Mouse (Mus musculus) kidney, postnatal 10 days (tissue): ENCODE data around the gene Pou2f2.

Source experiments
- DNase-seq: peaks from one replicate; pipeline ENCODE4 v3.0.0; 2021; ENCODE audit warnings: mixed read lengths

Pou2f2 gene

DNA sequence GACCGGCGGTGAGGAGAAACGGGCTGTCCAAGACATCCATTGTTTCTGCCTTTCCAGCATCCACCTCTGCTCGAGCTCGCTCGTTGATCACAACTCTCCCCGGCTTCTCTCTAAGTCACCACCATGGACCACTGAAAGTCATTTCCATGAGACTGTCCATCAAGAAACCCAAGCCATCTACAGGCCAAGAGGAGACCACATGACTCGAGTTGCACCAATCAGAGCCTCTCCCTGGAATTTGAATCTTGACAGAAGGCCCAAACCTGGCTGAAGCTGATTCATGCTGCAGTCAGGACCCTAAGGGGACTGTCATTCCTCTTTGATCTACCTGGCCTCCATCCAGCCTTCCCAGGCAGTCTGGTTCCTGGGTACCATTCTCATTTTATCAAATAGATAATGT lies 12.6 kb upstream of the Pou2f2 start:
- no peak for DNase-seq

DNA sequence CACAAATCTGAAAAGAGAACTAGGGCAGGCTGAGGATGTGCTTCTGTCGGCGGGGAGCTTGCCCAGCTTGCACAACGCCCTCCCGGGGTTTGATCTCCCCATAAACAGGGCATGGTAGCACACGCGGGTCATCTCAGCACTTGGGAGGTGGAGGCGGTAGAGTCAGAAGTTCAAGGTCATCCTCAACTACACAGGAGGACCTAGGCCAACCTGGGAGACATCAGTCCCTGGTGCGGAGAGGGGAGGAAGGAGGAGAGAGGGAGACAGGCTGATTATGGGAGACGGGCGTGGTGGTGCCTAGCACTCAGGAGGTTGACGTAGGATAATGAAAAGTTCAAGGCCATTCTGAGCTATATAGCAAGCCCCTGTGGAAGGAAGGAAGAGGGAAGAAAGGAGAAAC lies 11.3 kb upstream of the Pou2f2 start:
- no peak for DNase-seq

DNA sequence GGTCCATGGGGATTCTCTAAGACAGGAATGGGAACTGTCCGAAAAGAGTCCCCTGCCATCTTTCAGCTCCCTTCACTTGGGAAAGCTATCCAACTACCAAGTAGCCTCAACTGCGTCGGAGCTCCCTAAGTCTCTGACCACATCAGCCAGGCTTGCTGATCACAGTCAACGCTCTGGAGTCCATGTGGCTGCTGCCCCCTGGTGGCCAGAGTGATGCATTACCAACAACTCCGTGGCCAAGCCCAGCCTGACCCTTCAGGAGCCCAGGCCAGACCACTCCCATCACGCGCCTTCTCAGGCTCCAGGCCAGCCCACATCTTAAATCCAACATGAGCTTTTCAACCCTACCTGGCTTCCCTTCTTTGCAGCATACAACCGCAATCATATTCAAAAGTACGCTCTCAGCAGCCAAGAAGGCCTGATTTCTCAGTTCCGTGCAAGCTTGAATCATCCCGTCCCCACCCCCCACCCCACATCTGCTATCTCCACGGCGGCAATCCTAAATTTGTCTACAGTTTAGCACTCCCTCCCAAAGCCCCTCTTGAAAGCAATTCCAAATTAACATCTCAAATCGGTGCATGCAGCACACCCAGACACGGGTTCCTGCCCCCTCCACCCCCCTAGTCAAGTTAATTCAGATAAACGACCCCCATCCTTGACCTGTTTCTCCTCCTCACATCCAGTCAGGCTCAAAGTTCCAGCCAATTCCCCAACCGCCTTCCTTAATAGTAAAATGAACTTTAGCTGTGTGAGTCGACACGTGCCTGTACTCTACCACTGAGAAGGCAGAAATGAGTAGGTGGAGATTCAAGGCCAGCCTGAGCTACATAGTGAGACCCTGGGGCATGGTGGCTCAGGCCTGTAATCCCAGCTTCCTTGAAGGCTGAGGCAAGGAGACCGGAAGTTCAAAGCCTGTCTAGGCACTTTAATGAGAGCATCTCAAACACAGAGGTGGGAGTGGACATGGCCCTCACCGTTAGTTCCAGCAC lies 8.4 kb upstream of the Pou2f2 start:
- DNase-seq: peak; percentile 88

DNA sequence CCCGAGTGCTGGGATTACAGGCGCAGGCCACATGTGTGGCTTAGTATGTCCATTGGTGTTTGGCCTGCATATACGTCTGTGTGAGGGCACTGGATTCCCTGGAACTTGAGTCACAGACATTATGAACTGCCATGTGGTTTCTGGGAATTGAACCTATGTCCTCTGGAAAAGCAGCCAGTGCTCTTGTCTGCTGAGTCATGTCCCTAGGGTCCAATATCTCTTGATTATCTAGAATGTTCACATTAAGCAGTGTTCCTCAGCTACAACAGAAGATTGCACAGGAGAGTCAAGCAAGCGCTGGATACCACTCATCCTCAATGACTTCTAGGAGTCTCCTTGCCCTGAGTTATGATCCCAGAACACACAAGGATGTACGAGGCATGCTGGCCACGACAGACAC lies 4.6 kb upstream of the Pou2f2 start:
- DNase-seq: no peak

DNA sequence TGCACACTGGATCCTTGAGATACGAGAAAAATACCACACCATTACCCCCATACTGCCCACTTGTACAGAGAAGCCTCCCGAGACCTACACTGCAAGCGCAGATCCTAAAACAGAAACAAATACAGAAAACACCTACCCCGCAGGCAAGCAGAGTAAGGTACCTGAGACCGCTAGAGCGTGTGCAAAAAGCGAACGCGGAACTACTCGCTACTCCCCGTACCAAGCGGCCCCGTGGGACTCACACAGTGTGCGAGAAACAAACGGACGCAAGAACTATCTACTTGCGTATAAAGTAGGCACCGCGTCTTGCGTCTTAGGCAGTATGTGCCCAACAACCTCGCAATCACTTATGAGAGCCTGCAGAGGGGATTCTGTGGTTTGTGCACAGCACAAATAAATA lies 2.3 kb upstream of the Pou2f2 start:
- no peak for DNase-seq

DNA sequence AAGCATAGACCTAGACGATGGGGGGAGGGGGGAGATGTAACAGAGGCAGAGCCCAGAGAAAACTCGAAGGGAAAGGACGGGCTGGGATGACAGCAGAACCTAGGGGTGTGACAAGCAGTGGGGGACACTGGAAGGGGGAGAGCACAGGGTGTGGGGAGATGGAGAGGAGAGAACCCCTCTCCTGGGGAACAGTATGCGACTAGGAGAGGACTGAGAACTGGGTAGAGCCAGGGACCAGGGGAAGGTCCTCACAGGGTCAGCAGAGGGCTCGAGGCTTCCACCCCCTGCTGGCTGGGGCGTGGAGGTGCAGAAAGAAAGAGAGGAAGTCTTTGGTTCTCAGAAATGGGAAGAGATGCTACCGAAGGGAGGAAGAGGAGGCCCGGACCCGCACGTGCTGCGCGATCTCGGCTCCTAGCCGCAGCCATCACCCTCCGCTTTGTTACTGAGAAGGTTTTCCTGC lies 1.8 kb upstream of the Pou2f2 start:
- DNase-seq: peak; percentile 33

DNA sequence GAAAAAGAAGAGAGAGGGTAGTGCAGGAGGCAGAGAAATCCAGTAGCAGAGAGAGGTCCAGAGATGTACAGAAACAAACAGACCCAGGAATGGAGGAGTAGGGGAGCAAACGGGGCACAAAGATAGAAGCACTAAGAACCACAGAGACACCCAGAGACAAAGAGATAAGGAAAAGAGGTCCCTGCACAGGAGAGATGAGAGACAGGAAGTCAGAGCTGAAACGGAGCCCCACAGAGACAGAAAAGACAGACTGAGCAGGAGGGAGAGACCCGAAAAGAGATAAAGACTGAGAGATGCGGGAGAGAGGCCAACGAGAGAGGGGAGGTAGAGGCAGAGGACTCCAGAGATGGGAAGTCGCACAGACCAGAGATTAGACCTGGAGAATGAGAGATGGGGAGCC lies 986 bp upstream of the Pou2f2 start:
- no peak for DNase-seq

DNA sequence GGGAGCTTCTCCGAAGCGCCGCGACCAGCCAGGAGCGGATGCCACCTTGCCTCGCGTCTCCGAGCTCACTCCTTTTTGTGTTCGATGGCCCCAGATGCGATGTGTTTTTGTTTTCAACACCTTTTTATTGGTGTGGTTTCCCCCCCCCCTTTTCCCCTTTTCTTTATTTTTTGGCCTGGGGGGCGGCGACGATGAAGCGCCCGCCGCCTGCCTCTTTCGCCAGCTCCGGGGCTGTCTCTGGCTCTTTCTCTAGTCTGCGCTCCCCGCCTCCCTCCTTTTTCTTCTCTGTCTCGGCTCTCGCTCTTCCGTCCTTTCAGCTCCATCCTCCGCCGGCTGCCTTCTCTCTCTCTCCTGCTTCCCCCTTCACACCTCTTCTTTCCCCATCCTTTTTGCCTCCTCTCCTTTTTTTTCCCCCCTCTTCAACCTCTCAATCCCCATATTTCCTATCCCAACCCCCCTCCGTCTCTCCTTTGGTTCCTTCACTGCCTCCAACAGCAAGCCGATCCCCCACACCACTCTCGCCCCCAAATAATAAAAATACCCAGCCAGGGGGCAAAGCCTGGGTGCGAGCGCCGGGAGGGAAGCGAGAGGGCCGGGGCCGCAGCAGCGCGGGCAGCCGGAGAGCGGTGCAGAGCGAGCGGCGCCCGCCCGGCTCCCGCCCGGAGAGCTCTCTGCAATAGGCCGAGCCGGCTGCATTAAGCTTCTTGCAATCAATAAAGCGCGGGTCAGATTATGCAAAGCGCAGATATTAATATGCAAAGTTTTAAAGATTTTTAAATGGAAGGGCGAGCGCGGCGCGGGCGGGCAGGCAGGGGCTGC lies 530 bp downstream of the Pou2f2 start:
- DNase-seq: no peak

DNA sequence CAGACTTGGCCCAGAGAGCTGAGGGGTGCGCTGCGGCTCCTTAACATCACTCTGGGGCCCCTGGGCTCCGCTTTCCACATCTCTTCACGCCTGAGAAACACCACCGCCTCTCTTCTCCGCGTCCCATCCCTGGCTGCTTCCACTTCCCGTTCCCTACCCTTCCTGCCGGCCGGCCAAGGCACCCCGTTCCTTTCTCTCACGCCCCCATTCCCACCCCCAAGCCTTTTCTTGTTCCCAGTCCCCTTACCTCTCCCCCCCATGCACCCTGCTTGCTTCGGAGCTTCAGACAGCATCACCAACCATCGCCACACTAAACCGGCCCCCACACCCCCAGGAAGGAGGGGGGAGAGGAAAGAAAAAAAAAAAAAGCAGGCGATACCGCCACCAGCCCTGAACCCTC lies 1.2 kb downstream of the Pou2f2 start:
- DNase-seq: no peak

DNA sequence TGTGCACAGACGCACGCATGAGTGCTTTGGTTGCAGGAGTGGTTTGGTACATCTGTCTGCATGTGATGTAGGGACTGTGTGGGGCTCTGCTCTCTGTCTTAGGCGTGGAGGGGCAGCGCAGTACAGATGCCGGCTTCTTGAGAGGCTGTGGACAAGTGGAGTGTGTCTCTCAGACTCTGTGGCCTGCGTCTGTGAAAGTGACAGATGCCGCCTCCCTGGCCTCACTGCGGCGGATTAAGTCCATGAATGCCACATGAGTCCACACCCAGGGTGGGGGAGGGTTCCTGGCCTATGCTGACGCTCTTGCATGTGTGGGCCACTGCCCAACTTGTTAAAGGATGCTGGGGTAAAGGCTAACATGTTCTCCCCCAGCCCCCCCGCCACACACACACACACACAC lies 5.2 kb downstream of the Pou2f2 start:
- DNase-seq: no peak

DNA sequence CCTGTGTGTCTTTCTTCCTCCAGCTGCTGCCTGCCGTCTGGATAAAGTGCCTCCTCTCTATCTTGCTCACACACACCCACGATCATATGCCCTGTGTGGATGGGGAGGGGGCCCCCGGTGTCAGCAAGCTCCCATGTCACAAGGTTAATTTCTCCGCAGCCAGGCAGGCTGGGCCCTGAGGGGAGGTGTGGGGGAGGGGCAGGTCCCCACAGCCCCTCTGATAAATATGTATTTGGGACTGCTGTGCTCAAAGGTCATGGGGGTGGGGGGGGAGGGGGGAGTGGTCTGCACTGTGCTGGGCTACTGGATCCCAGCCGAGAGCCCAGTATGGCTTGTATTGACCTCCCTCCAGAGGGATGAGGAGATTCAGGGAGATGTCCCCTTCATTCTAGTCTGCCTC lies 6.9 kb downstream of the Pou2f2 start:
- no peak for DNase-seq

DNA sequence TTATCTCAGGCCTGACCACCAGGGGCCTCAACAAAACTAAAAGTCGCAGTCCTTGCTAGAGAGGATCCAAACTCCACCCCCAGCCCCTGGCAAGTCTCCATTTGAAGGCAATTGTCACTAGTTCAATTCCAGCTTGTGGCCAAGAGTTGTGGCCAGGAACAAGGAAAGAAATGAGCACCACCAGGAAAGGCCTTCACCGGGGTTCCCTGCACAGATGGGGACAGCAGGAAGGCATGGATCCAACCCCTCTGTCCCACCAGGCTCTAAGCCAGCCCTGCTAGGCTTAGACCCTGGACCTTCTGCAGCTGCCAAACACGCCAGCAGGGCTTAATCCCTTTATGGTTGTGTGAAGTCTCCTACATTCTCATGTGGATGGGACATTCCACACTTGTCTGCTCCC lies 8.9 kb downstream of the Pou2f2 start:
- no peak for DNase-seq

DNA sequence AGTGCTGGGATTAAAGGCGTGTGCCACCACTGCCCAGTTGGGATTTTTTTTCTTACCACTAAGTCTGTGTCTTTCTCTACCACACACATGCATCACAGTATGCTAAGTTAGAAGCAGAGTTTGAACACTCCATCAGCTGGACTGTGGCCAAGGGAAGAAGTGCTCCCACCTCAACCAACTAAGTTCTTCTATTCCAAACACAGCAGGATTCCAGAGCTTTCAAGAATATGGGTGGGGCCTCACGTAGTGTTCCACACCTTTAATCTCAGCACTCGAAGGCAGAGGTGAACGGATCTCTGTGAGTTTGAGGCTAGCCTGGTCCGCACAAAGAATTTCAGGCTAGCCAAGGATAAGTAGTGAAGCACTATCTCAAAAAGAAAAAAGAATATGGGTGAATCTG lies 13.4 kb downstream of the Pou2f2 start:
- DNase-seq: no peak

DNA sequence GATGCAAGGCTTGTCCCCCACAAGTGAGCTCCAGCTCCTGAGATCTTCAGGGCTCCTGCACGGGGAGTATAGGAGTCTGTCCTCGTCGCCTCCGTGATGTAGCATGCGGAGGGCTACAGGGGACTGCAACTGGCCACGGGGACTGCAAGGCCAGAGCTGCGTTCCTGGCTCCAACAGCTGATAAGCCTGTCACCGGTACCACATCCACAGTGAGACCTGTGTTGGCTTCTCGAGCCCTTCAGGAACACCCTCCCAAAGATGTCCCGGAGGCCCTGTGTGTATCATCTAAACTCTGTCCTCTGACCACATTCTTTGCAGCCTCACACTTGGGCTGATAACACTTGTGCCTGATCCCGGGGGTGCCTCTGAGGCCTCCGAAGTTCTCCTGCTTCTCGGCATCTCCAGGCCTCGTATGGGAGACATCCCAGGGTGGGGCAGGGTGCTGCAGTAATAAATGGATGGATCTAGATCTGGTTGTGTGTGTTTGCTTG lies 23.3 kb downstream of the Pou2f2 start:
- DNase-seq: no peak

DNA sequence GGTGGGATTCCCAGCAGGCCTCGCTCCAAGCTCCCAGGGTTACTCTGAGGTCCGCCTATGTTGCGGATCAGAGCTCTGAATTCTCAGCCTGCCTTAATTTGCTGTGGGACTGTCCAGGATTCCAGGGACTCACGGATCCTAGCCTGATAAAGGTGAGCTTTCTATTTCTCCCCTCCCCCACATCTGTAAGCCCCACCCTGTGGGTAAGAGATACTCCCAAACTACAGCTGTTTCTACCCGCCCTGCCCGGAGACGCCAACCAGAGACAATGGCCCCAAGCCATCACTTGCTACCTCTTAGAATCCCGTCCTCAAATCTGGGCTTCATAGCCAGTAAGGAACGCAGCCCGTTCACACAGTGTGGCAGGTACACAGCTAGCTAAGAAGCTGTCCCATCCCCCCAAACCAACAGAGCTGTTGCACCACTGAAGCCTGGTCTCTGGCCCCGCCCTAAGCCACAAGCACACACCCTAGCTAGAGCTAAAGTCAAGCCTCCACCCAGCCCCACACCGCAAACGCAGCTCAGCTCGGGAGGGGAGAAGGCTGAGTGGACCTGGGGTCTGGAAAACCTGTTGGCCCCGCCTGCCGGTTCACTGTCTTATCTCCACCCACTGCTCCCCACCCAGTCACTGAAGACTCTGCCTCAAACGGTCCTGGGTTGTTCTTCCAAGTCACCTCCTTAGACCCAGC lies 23.9 kb downstream of the Pou2f2 start:
- DNase-seq: no peak

DNA sequence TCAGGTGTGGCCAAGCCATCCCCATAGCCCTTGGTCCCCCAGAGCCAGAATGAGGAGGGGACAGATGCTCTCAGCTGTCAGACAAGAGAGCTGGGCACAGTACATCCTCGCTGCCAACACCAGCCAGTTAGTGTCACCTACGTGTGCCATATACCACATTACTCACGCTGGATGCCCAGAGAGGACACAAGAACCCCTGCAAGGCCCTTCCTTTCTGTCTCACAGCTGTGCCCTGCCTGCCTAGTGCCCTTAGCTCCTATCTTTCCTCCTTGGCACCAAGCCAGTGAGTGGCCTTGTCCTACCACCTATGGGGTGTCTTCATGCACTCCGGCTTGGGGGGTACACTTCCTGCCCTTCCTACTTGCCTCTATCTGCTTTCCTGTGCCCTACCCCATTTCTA lies 24.9 kb downstream of the Pou2f2 start:
- no peak for DNase-seq

DNA sequence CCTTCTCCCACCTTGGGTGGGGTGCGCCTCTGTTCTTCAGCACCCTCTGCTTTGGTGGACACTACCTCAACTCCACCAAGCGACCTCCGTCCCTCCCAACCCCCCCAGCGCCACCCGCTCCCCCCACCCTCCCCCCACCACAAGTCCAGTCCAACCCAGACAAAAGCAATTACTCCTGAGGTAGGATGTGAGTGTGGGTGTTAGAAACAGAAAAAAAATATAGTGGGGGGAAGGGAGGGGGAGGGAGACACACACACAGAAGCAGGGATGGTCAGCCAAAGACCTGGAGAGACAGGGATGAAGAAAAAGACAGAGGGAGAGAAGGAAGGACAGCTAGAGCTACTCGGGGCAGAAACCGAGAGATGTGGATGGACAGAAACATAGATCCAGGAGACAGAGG lies 25.7 kb downstream of the Pou2f2 start:
- no peak for DNase-seq

DNA sequence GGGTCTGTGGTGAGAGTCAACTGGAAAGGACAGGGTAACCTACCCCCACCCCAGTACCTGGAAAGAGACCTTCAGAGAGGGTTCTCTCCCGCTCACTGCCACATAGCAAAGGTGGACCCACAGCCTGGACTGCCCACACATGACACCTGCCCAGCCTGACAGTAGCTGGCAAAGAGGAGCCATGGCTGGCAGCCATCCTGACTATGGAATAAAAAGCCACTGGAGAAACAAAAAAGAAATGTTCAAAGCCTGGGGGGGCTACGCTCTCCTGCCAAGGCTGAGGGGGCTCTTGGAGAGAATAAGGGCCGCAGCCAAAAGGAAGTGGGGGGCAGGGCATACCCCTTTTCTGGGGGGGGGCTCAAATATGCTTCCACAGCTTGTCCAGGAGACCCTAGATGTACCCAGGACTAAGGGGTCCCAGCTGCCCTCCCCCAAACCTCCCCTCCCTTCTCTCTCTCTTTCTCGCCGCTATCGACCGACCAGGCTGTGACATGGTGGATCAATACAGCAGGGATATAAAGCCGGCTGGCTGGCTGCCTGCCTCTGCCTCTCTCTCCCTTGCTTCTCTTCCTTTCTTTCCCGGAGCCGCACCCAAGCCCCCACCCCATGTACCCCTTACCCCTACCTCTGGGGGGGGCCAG lies 27.5 kb downstream of the Pou2f2 start:
- DNase-seq: no peak

DNA sequence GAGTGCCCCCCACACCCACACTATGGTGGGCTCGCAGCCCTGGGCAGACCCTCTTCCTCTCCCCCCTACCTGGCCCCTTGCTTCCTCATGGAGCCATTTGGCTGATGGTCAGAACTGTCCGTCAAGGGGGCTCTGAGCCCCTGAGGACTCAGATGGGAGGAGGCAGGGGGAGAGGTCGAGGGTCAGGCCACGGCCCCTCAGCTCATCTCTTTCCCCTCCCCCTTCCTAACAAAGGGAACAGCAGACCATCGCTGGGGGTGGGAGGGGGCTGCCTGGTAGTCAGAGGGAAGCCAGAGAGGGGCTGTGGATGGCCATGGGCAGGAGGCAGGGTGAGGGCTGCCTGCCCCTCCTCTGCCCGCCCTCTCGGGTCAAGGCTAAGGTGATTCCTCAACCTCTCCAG lies 28.5 kb downstream of the Pou2f2 start:
- no peak for DNase-seq

DNA sequence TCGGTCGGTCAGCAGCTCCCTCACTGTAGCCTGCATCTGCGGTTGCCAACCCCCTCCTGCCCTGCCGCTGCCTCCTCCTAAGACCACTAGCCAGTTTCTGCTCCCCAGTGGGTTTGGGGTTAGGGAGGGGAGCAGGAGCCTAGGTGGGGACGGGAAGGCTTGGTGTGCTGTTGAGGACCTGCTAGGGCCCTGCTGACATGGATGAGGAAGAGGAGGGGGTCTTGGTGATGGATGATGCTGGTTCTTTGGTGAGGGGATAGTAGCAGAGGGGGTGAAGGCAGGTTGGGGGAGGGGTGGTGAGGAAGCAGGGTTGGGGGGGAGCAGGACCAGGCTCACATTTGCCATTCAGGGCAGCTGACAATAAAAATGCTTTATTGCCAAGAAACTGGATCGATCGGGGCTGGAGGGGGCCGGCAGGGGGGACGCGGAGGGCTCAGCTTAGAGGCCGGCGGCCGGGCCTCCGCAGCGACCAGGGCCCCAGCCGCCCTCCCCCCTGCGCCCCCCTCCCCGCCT lies 29.3 kb downstream of the Pou2f2 start:
- DNase-seq: no peak

DNA sequence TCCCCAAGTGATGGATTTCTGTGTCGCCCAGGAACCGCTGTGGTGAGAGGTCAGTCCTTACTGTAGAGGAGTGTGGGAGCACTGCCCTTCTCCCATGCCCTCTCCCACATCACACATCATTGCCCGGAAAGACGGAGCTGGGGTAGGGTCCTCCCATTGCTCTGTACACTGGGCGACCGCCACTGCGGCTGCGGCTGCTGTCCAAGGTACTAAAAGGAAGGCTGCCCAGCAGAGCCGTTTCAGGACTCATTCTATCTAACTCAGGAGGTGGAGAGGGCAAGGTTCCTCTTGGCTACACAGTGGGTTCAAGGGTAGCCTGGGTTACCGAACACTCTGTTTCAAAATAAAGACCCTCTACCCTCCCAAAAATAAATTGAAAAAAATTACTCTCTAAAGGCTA lies 33.6 kb downstream of the Pou2f2 start:
- peak; percentile 72 for DNase-seq

DNA sequence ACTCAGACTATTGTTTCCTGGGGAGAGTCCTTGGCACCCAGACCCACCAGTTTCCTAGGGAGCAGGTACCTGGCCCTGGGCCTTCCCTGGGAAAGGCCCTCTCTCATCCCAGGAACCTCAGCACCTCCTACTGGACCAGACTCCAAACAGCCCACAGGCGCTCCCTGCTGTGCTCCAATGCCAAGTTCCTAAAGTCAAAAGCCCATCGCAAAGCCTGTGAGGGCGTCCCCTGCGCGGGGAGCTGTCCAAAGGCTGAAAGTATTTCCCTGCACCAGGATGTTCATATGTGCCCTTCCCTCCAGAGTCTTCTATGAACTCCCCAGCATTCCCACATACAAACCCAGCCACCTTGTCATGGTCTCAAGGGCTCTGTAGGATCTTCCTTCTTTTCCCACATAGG lies 37.8 kb downstream of the Pou2f2 start:
- DNase-seq: peak; percentile 87
